Mouse (Mus musculus) gonadal fat pad, adult 2 months (tissue): ENCODE data around the gene Kcnj1. TPM values are rescaled to one million over a fixed set of nuclear protein-coding genes. Genes with fewer than 3 reads are reported as not detected.

Source experiments
- DNase-seq: peaks from one replicate; pipeline ENCODE4 v3.0.0-alpha.2; 2012; ENCODE audit warnings: low read depth
- polyA plus RNA-seq: library from polyadenylated mRNA; depleted of rRNA; stranded (reverse); fragments of >200 nt; gene quantifications from 2 replicates; pipeline ENCODE4 v1.2.3, GENCODE M21; 2012; rRNA removed

Gene Kcnj1
- polyA plus RNA-seq, 1 experiment = not detected

- DNase-seq = no peak
Measured at GRCm38 (mm10) chr9:32448766-32449165, 76.5 kb downstream of the Kcnj1 start.

Other genes with a start within 250 kb of the Kcnj1 start
- gene Kcnj5, start 28.1 kb upstream of the Kcnj1 start, polyA plus RNA-seq = 0.13 and 0.26 TPM in 2 replicates
- gene Fli1, start 170.4 kb downstream of the Kcnj1 start, polyA plus RNA-seq = 9.7 and 10.4 TPM in 2 replicates